Mouse (Mus musculus): ENCODE results near the gene Hal.

Hal gene

GRCm38 (mm10) chr10:93488066-93488827 is at the start of gene Hal:
Gene Hal, plus strand, starts transcription at chr10:93488768.
- DNase-seq (ENCODE audit: extremely low spot score): no peak

- DNase-seq (ENCODE audit: extremely low spot score): no peak
These were observed 47.1 kb upstream of the Hal start for GRCm38 (mm10) chr10:93441501-93441900.

GRCm38 (mm10) chr10:93442183-93442582 is 46.4 kb upstream of the Hal start:
- DNase-seq (ENCODE audit: extremely low spot score): no peak

GRCm38 (mm10) chr10:93444407-93444806 is 44.2 kb upstream of the Hal start:
- DNase-seq (ENCODE audit: extremely low spot score): no peak

- DNase-seq (ENCODE audit: extremely low spot score): no peak
These were observed 41.2 kb upstream of the Hal start for GRCm38 (mm10) chr10:93447398-93447797.

- DNase-seq (ENCODE audit: extremely low spot score): peak; percentile 3
These were observed 33.9 kb upstream of the Hal start for GRCm38 (mm10) chr10:93454652-93455014.

GRCm38 (mm10) chr10:93460106-93460505 is 28.5 kb upstream of the Hal start:
- no peak for DNase-seq (ENCODE audit: extremely low spot score)

GRCm38 (mm10) chr10:93462692-93463382 is 25.7 kb upstream of the Hal start:
- no peak for DNase-seq (ENCODE audit: extremely low spot score)

- DNase-seq (ENCODE audit: extremely low spot score): no peak
These were observed 25.0 kb upstream of the Hal start for GRCm38 (mm10) chr10:93463611-93464010.

GRCm38 (mm10) chr10:93467259-93467658 is 21.3 kb upstream of the Hal start:
- no peak for DNase-seq (ENCODE audit: extremely low spot score)

- DNase-seq (ENCODE audit: extremely low spot score): no peak
These were observed 20.8 kb upstream of the Hal start for GRCm38 (mm10) chr10:93467791-93468190.

GRCm38 (mm10) chr10:93471415-93471814 is 17.2 kb upstream of the Hal start:
- DNase-seq (ENCODE audit: extremely low spot score): peak; percentile 73

- no peak for DNase-seq (ENCODE audit: extremely low spot score)
These were observed 4.1 kb upstream of the Hal start for GRCm38 (mm10) chr10:93484511-93484910.

- DNase-seq (ENCODE audit: extremely low spot score): peak; percentile 26
These were observed 3.4 kb upstream of the Hal start for GRCm38 (mm10) chr10:93485055-93485691.

GRCm38 (mm10) chr10:93486622-93487021 is 1.9 kb upstream of the Hal start:
- DNase-seq (ENCODE audit: extremely low spot score): peak; percentile 61

GRCm38 (mm10) chr10:93488828-93489226 is 259 bp downstream of the Hal start:
- no peak for DNase-seq (ENCODE audit: extremely low spot score)

- DNase-seq (ENCODE audit: extremely low spot score): no peak
These were observed 1.9 kb downstream of the Hal start for GRCm38 (mm10) chr10:93490451-93490850.

GRCm38 (mm10) chr10:93500864-93501263 is 12.3 kb downstream of the Hal start:
- no peak for DNase-seq (ENCODE audit: extremely low spot score)

GRCm38 (mm10) chr10:93501346-93501745 is 12.8 kb downstream of the Hal start:
- DNase-seq (ENCODE audit: extremely low spot score): no peak

GRCm38 (mm10) chr10:93508383-93508970 is 19.9 kb downstream of the Hal start:
- DNase-seq (ENCODE audit: extremely low spot score): no peak

GRCm38 (mm10) chr10:93509532-93510153 is 21.1 kb downstream of the Hal start:
- DNase-seq (ENCODE audit: extremely low spot score): no peak

GRCm38 (mm10) chr10:93515419-93515818 is 26.9 kb downstream of the Hal start:
- no peak for DNase-seq (ENCODE audit: extremely low spot score)

All from embryo, embryonic 9.5 days (tissue).